Mouse (Mus musculus) intestine, embryonic 16.5 days (tissue): ENCODE results near the gene Utp4. TPM values are rescaled to one million over a fixed set of nuclear protein-coding genes. Genes with fewer than 3 reads are reported as not detected.
"Not testable (repeated sequence)": the region's sequence is repeated elsewhere in the genome, so short reads cannot be mapped to it uniquely, and the experiment has no call there.

Experiments used
- ATAC-seq: fragments of 200-750 bp; cut with Nextera tagmentation; 2 replicates; pipeline ENCODE4 v1.8.0; 2017; ENCODE audit warnings: moderate TSS enrichment, moderate library complexity
- H3K27ac ChIP-seq: fragments of 300-500 bp; sonication (generic); 2 replicates; pipeline ENCODE4 v1.5.1; 2014; ENCODE audit warnings: mild to moderate bottlenecking, low read length
- H3K27me3 ChIP-seq: fragments of 300-500 bp; sonication (generic); replicated peaks from 2 replicates; pipeline ENCODE4 v1.6.1; 2014; ENCODE audit warnings: low read length, control low read depth, mixed read lengths; ENCODE audit not compliant: control insufficient read depth, insufficient read depth
- H3K36me3 ChIP-seq: fragments of 300-500 bp; sonication (generic); 2 replicates; pipeline ENCODE4 v1.6.1; 2014; ENCODE audit warnings: low read length, control low read depth; ENCODE audit not compliant: control insufficient read depth, insufficient read depth
- H3K4me1 ChIP-seq: fragments of 300-500 bp; sonication (generic); 2 replicates; pipeline ENCODE4 v1.6.1; 2014; ENCODE audit warnings: low read length, control low read depth, mixed read lengths; ENCODE audit not compliant: control insufficient read depth, insufficient read depth
- H3K4me2 ChIP-seq: fragments of 300-500 bp; sonication (generic); 2 replicates; pipeline ENCODE4 v1.6.1; 2014; ENCODE audit warnings: low read depth, low read length, control low read depth
- H3K4me3 ChIP-seq: fragments of 300-500 bp; sonication (generic); 2 replicates; pipeline ENCODE4 v1.5.1; 2014; ENCODE audit warnings: mild to moderate bottlenecking, low read length
- H3K9ac ChIP-seq: fragments of 300-500 bp; sonication (generic); 2 replicates; pipeline ENCODE4 v1.6.1; 2014; ENCODE audit warnings: low read depth, low read length
- H3K9me3 ChIP-seq: fragments of 300-500 bp; sonication (generic); 2 replicates; pipeline ENCODE4 v1.6.1; 2016; ENCODE audit warnings: low read length, control low read depth; ENCODE audit not compliant: control insufficient read depth
- WGBS: fragments of 180-500 bp; shearing (Covaris S2); extraction: QIAGEN DNeasy Blood & Tissue Kit; methylation state at CpG from one replicate; pipeline ENCODE4 v1.1.7; 2014; 5-methylcytosine and 5-hydroxymethylcytosine counted together
- polyA plus RNA-seq: library from polyadenylated mRNA; unstranded; fragments of >200 nt; fragmentation: Nextera tagmentation; extraction: Ambion mirVana; gene quantifications from 2 replicates; pipeline ENCODE4 v1.2.1, GENCODE M21; 2015

Gene Utp4
- polyA plus RNA-seq, 1 experiment from 2014 or later: 66.6 TPM

GRCm38 (mm10) chr8:106924057-106924456, 30.6 kb downstream of the Utp4 start:
- peaks cover 14% of the 10 kb centered on the region for H3K36me3 ChIP-seq
- H3K27ac ChIP-seq: peak overlapping the region; percentile 26; the same call in 1 of the 2 replicates
- 82% methylated on average over 4 of the region's 4 CpGs for whole genome bisulfite sequencing
- no peak overlapping the region for H3K4me2 ChIP-seq
- H3K4me1 ChIP-seq: no peaks in the 10 kb centered on the region; the same call in 1 of the 2 replicates
- ATAC-seq: no peak
- H3K4me3 ChIP-seq: no peak overlapping the region
- no peak overlapping the region for H3K9ac ChIP-seq
- H3K27me3 ChIP-seq: no peaks in the 10 kb centered on the region
- no peaks in the 10 kb centered on the region for H3K9me3 ChIP-seq

GRCm38 (mm10) chr8:106924904-106925349, 31.5 kb downstream of the Utp4 start:
- 61% methylated on average over 8 of the region's 8 CpGs for WGBS
- Histone ChIP-seq H3K4me3 (no peak overlapping the region), H3K9me3 (no peaks in the 10 kb centered on the region), H3K36me3 (peaks cover 9% of the 10 kb centered on the region), H3K27ac (peak overlapping the region; percentile 26; the same call in 1 of the 2 replicates), H3K9ac (no peak overlapping the region), H3K4me1 (no peaks in the 10 kb centered on the region; the same call in 1 of the 2 replicates), H3K4me2 (no peak overlapping the region), H3K27me3 (no peaks in the 10 kb centered on the region)
- no peak for ATAC-seq

DNA sequence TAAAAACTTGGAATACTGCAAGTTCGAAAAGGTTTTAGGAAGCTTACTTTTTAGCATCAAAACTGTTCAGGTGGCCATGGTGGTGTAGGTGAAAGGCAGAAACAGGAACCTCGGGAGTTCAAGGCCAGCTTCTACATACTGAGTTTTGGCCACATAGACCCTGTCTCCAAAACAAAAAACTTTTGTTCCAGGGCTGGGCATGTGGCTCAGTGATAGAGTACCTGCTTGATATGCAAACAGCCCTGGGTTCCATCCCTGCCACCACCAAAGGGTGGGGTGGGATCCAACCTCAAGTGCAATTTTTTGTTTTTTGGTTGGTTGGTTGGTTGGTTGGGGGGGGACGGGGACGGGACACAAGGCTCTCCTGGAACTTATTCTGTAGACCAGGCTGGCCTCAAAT, 32.0 kb downstream of the Utp4 start:
- ATAC-seq: no peak
- H3K9ac ChIP-seq: no peak overlapping the region
- H3K4me3 ChIP-seq: no peak overlapping the region
- H3K36me3 ChIP-seq: peaks cover 4% of the 10 kb centered on the region
- no peaks in the 10 kb centered on the region; the same call in 1 of the 2 replicates for H3K4me1 ChIP-seq
- H3K27me3 ChIP-seq: no peaks in the 10 kb centered on the region
- no peak overlapping the region for H3K4me2 ChIP-seq
- H3K9me3 ChIP-seq: no peaks in the 10 kb centered on the region
- WGBS: 89% methylated on average over 4 of the region's 4 CpGs
- no peak overlapping the region for H3K27ac ChIP-seq

DNA sequence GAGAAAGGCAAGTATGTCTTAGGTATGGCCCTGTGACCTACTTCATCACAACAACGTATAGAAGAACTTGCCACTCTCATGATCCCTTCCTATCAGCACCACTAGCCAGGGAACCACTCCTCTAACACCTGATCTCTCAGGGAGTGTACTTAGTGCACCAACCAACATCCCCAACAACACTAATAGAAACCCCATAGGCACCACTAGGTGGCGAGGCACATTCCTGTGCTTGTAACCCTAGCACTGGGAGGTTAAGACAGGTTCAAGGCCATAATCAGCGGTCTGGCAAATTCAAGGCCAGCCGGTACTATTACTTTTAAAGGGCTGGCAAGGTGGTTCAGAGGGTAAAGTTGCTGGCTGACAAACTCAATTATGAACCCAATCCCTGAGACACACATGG, 33.8 kb downstream of the Utp4 start:
- H3K27me3 ChIP-seq: no peaks in the 10 kb centered on the region
- H3K9ac ChIP-seq: no peak overlapping the region
- no peak overlapping the region for H3K4me3 ChIP-seq
- ATAC-seq: no peak
- 0 out of 2 replicates have a peak, but pooled peaks cover 2% of the 10 kb centered on the region for H3K36me3 ChIP-seq
- no peak overlapping the region for H3K27ac ChIP-seq
- WGBS: 55% methylated on average over 4 of the region's 4 CpGs
- H3K4me1 ChIP-seq: peaks cover under 1% of the 10 kb centered on the region
- no peak overlapping the region for H3K4me2 ChIP-seq
- no peaks in the 10 kb centered on the region for H3K9me3 ChIP-seq

DNA sequence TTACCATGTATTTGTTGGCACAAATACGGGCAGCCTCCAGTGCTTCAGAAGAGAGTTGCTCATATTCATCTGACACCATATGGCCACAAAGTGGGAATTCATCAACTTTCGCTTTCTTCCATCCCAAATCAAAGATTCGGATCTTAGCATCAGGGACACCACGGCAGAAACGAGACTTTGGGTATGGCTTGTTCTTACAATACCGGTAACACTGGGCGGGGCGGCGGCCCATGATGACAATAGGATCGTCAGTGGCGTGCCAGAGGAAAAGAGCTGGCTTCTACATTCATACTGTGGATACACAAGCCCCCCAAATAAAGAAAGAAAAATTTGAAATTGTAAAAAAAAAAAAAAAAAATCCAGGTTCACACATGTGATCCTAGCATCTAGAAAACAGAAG, 34.7 kb downstream of the Utp4 start:
- not testable (repeated sequence) for H3K4me2 ChIP-seq, H3K27ac ChIP-seq, H3K9me3 ChIP-seq, H3K36me3 ChIP-seq, ATAC-seq, H3K4me3 ChIP-seq, H3K4me1 ChIP-seq, H3K9ac ChIP-seq, H3K27me3 ChIP-seq
- WGBS: 89% methylated on average over 10 of the region's 11 CpGs

GRCm38 (mm10) chr8:106929155-106929913, 35.9 kb downstream of the Utp4 start:
- Histone ChIP-seq H3K27ac (peak overlapping the region; percentile 35), H3K27me3 (no peaks in the 10 kb centered on the region), H3K9me3 (no peaks in the 10 kb centered on the region), H3K4me3 (no peak overlapping the region), H3K9ac (no peak overlapping the region), H3K4me1 (peaks cover 5% of the 10 kb centered on the region), H3K4me2 (no peak overlapping the region), H3K36me3 (no peaks in the 10 kb centered on the region)
- 0 out of 2 replicates have a peak, but pooled peaks have one; percentile 36 for ATAC-seq
- 38% methylated on average over 6 of the region's 6 CpGs for WGBS

DNA sequence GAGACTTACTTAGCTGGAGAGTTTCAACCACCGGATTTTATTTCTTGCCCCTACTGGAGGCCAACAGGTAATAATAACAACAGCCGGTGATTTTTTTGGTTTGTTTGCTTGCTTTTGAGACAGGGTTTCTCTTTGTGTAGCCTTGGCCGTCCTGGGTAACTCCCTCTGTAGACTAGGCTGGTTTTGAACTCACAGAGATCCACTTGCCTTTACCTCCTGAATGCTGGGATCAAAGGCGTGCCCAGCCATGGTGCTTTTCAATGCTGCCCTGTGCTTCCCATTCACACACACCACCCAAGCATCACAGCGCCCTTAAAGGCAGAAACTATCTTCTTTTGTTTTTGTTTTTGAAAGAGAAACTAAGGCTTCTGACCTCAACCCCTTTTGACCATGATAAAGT, 36.5 kb downstream of the Utp4 start:
- WGBS: 76% methylated on average over 5 of the region's 5 CpGs
- H3K36me3 ChIP-seq: no peaks in the 10 kb centered on the region
- no peaks in the 10 kb centered on the region for H3K9me3 ChIP-seq
- no peak for ATAC-seq
- no peaks in the 10 kb centered on the region for H3K27me3 ChIP-seq
- no peak overlapping the region for H3K4me3 ChIP-seq
- H3K4me1 ChIP-seq: peaks cover 6% of the 10 kb centered on the region
- no peak overlapping the region for H3K9ac ChIP-seq
- no peak overlapping the region for H3K4me2 ChIP-seq
- peak overlapping the region; percentile 35 for H3K27ac ChIP-seq

GRCm38 (mm10) chr8:106932376-106933065, 39.1 kb downstream of the Utp4 start:
- Histone ChIP-seq H3K27me3 (no peaks in the 10 kb centered on the region), H3K27ac (no peak overlapping the region), H3K4me2 (peak overlapping the region; percentile 45), H3K36me3 (no peaks in the 10 kb centered on the region), H3K9ac (peak overlapping the region; percentile 57), H3K4me1 (peaks cover 14% of the 10 kb centered on the region), H3K4me3 (peak overlapping the region; percentile 26), H3K9me3 (no peaks in the 10 kb centered on the region)
- WGBS: 15% methylated on average over 22 of the region's 22 CpGs
- ATAC-seq: no peak

- no peaks in the 10 kb centered on the region for H3K27me3 ChIP-seq
- H3K4me3 ChIP-seq: no peak overlapping the region
- no peak for ATAC-seq
- H3K9me3 ChIP-seq: no peaks in the 10 kb centered on the region
- H3K36me3 ChIP-seq: no peaks in the 10 kb centered on the region
- no peak overlapping the region for H3K9ac ChIP-seq
- H3K27ac ChIP-seq: no peak overlapping the region
- H3K4me2 ChIP-seq: no peak overlapping the region
- WGBS: 84% methylated on average over 4 of the region's 4 CpGs
- peaks cover 21% of the 10 kb centered on the region for H3K4me1 ChIP-seq
Observed at GRCm38 (mm10) chr8:106933506-106934143, 40.2 kb downstream of the Utp4 start.
